Mouse (Mus musculus) hindbrain, embryonic 15.5 days (tissue): ENCODE measurements around the gene Olfr463. TPM values are rescaled to one million over a fixed set of nuclear protein-coding genes. Genes with fewer than 3 reads are reported as not detected.

Experiments
- ATAC-seq: fragments of 200-750 bp; cut with Nextera tagmentation; 2 replicates; pipeline ENCODE4 v1.8.0; 2017; ENCODE audit warnings: low read depth, moderate number of reproducible peaks, moderate TSS enrichment; ENCODE audit not compliant: low FRiP score
- H3K27ac ChIP-seq: fragments of 300-500 bp; sonication (generic); replicated peaks from 2 replicates; pipeline ENCODE4 v1.5.1; 2015; ENCODE audit warnings: mild to moderate bottlenecking, inconsistent platforms
- H3K27me3 ChIP-seq: fragments of 300-500 bp; sonication (generic); 2 replicates; pipeline ENCODE4 v1.6.1; 2015; ENCODE audit warnings: control low read depth, inconsistent platforms
- H3K36me3 ChIP-seq: fragments of 300-500 bp; sonication (generic); 2 replicates; pipeline ENCODE4 v1.6.1; 2015; ENCODE audit warnings: control low read depth, inconsistent platforms
- H3K4me1 ChIP-seq: fragments of 300-500 bp; sonication (generic); replicated peaks from 2 replicates; pipeline ENCODE4 v1.6.1; 2015; ENCODE audit warnings: control low read depth, inconsistent platforms
- H3K4me2 ChIP-seq: fragments of 300-500 bp; sonication (generic); 2 replicates; pipeline ENCODE4 v1.6.1; 2015; ENCODE audit warnings: moderate library complexity, mild to moderate bottlenecking, inconsistent platforms
- H3K4me3 ChIP-seq: fragments of 300-500 bp; sonication (generic); 2 replicates; pipeline ENCODE4 v1.5.1; 2015; ENCODE audit warnings: mild to moderate bottlenecking, inconsistent platforms
- H3K9ac ChIP-seq: fragments of 300-500 bp; sonication (generic); 2 replicates; pipeline ENCODE4 v1.6.1; 2015; ENCODE audit warnings: inconsistent platforms
- H3K9me3 ChIP-seq: fragments of 300-500 bp; sonication (generic); 2 replicates; pipeline ENCODE4 v1.6.1; 2016; ENCODE audit warnings: control low read depth, inconsistent platforms
- WGBS: fragments of 180-500 bp; shearing (Covaris S2); methylation state at CpG from one replicate; pipeline ENCODE4 v1.1.7; 2015; 5-methylcytosine and 5-hydroxymethylcytosine counted together
- polyA plus RNA-seq: library from polyadenylated mRNA; unstranded; fragments of >200 nt; fragmentation: Nextera tagmentation; extraction: Ambion mirVana; gene quantifications from 2 replicates; pipeline ENCODE4 v1.2.1, GENCODE M21; 2015

Olfr463 gene
- polyA plus RNA-seq = not detected in 2 replicates

- ATAC-seq = no peak
- no peak within 1 kb of the TSS for H3K4me2 ChIP-seq
These were observed at the start of gene Olfr463 for GRCm38 (mm10) chr11:87897287-87897686. Olfr463 (minus strand) TSS chr11:87897387.

GRCm38 (mm10) chr11:87935467-87935866 is 38.3 kb upstream of the Olfr463 start:
- ATAC-seq = no peak
- Histone ChIP-seq H3K4me1 (no peaks in the 10 kb centered on the region), H3K4me3 (no peak overlapping the region), H3K27me3 (no peaks in the 10 kb centered on the region), H3K27ac (no peak overlapping the region), H3K4me2 (no peak overlapping the region), H3K9me3 (no peaks in the 10 kb centered on the region), H3K9ac (no peak overlapping the region), H3K36me3 (no peaks in the 10 kb centered on the region)
- 79% methylated on average over 3 of the region's 3 CpGs for WGBS

More at GRCm38 (mm10) chr11:87897287-87897686, at the start of gene Olfr463:
- Histone ChIP-seq H3K27me3 (no peaks in the 10 kb centered on the region), H3K4me3 (no peak within 1 kb of the TSS), H3K27ac (no peak within 1 kb of the TSS), H3K9ac (no peak within 1 kb of the TSS), H3K4me1 (no peaks in the 10 kb centered on the region), H3K9me3 (no peaks in the 10 kb centered on the region), H3K36me3 (no peaks in the 10 kb centered on the region)

GRCm38 (mm10) chr11:87933731-87934130 is 36.5 kb upstream of the Olfr463 start:
- no peak overlapping the region for H3K27ac ChIP-seq
- no peak overlapping the region for H3K4me2 ChIP-seq
- H3K27me3 ChIP-seq = no peaks in the 10 kb centered on the region
- H3K9ac ChIP-seq = no peak overlapping the region
- WGBS = 70% methylated on average over 2 of the region's 2 CpGs
- no peak for ATAC-seq
- no peaks in the 10 kb centered on the region for H3K4me1 ChIP-seq
- no peak overlapping the region for H3K4me3 ChIP-seq
- H3K36me3 ChIP-seq = no peaks in the 10 kb centered on the region
- H3K9me3 ChIP-seq = no peaks in the 10 kb centered on the region

GRCm38 (mm10) chr11:87930348-87930747 is 33.2 kb upstream of the Olfr463 start:
- no peak overlapping the region for H3K9ac ChIP-seq
- no peaks in the 10 kb centered on the region for H3K27me3 ChIP-seq
- no peak for ATAC-seq
- H3K36me3 ChIP-seq = no peaks in the 10 kb centered on the region
- WGBS = 96% methylated on average over 2 of the region's 2 CpGs
- no peak overlapping the region for H3K4me2 ChIP-seq
- H3K27ac ChIP-seq = no peak overlapping the region
- no peaks in the 10 kb centered on the region for H3K4me1 ChIP-seq
- H3K9me3 ChIP-seq = no peaks in the 10 kb centered on the region
- H3K4me3 ChIP-seq = no peak overlapping the region

- H3K9ac ChIP-seq = no peak within 1 kb of the TSS
- 38% methylated on average over 5 of the region's 5 CpGs for WGBS
These were observed 23.8 kb upstream of the Olfr463 start, which contains the start of gene Olfr464 for GRCm38 (mm10) chr11:87920966-87921365. Olfr464 (minus strand) TSS chr11:87920967.

GRCm38 (mm10) chr11:87920301-87920700 is 23.1 kb upstream of the Olfr463 start:
- H3K4me3 ChIP-seq = no peak overlapping the region
- ATAC-seq = no peak
- no peak overlapping the region for H3K4me2 ChIP-seq
- H3K27me3 ChIP-seq = no peaks in the 10 kb centered on the region
- H3K4me1 ChIP-seq = no peaks in the 10 kb centered on the region
- H3K36me3 ChIP-seq = no peaks in the 10 kb centered on the region
- H3K9me3 ChIP-seq = no peaks in the 10 kb centered on the region
- no peak overlapping the region for H3K9ac ChIP-seq
- no peak overlapping the region for H3K27ac ChIP-seq
- WGBS = 65% methylated on average over 2 of the region's 2 CpGs

More at GRCm38 (mm10) chr11:87920966-87921365, 23.8 kb upstream of the Olfr463 start, which contains the start of gene Olfr464:
- Histone ChIP-seq H3K27me3 (no peaks in the 10 kb centered on the region), H3K9me3 (no peaks in the 10 kb centered on the region), H3K4me3 (no peak within 1 kb of the TSS), H3K4me2 (no peak within 1 kb of the TSS), H3K4me1 (no peaks in the 10 kb centered on the region), H3K36me3 (no peaks in the 10 kb centered on the region), H3K27ac (no peak within 1 kb of the TSS)
- no peak for ATAC-seq

GRCm38 (mm10) chr11:87916005-87916404 is 18.8 kb upstream of the Olfr463 start:
- 87% methylated on average over 1 of the region's 1 CpGs for WGBS
- Histone ChIP-seq H3K9ac (no peak overlapping the region), H3K4me1 (no peaks in the 10 kb centered on the region), H3K4me3 (no peak overlapping the region), H3K27ac (no peak overlapping the region), H3K36me3 (no peaks in the 10 kb centered on the region), H3K9me3 (no peaks in the 10 kb centered on the region), H3K27me3 (0 out of 2 replicates have a peak, but pooled peaks cover 2% of the 10 kb centered on the region), H3K4me2 (no peak overlapping the region)
- ATAC-seq = no peak

- no peaks in the 10 kb centered on the region for H3K9me3 ChIP-seq
- H3K4me1 ChIP-seq = no peaks in the 10 kb centered on the region
- H3K27me3 ChIP-seq = no peaks in the 10 kb centered on the region
- H3K4me3 ChIP-seq = no peak overlapping the region
- no peak overlapping the region for H3K4me2 ChIP-seq
- no peak overlapping the region for H3K27ac ChIP-seq
- H3K36me3 ChIP-seq = no peaks in the 10 kb centered on the region
- no peak overlapping the region for H3K9ac ChIP-seq
- no peak for ATAC-seq
- WGBS = 87% methylated on average over 3 of the region's 3 CpGs
These were observed 7.1 kb upstream of the Olfr463 start for GRCm38 (mm10) chr11:87904331-87904730.

GRCm38 (mm10) chr11:87892168-87892567 is 5.0 kb downstream of the Olfr463 start, which contains the start of gene Olfr462:
Olfr462 (minus strand) TSS chr11:87892268.
- 93% methylated on average over 6 of the region's 6 CpGs for WGBS
- Histone ChIP-seq H3K27ac (no peak within 1 kb of the TSS), H3K27me3 (no peaks in the 10 kb centered on the region), H3K9ac (no peak within 1 kb of the TSS), H3K4me2 (no peak within 1 kb of the TSS), H3K4me3 (no peak within 1 kb of the TSS), H3K9me3 (no peaks in the 10 kb centered on the region), H3K4me1 (no peaks in the 10 kb centered on the region), H3K36me3 (no peaks in the 10 kb centered on the region)
- ATAC-seq = no peak

- H3K36me3 ChIP-seq = no peaks in the 10 kb centered on the region
- H3K9ac ChIP-seq = no peak overlapping the region
- no peak overlapping the region for H3K4me2 ChIP-seq
- H3K4me1 ChIP-seq = no peaks in the 10 kb centered on the region
- H3K4me3 ChIP-seq = no peak overlapping the region
- no peak overlapping the region for H3K27ac ChIP-seq
- H3K27me3 ChIP-seq = no peaks in the 10 kb centered on the region
- ATAC-seq = no peak
- no peaks in the 10 kb centered on the region for H3K9me3 ChIP-seq
- WGBS = 80% methylated on average over 5 of the region's 5 CpGs
These were observed 12.3 kb downstream of the Olfr463 start for GRCm38 (mm10) chr11:87884856-87885255.

GRCm38 (mm10) chr11:87883493-87883892 is 13.7 kb downstream of the Olfr463 start:
- Histone ChIP-seq H3K4me3 (no peak overlapping the region), H3K4me2 (no peak overlapping the region), H3K9me3 (no peaks in the 10 kb centered on the region), H3K27me3 (no peaks in the 10 kb centered on the region), H3K27ac (no peak overlapping the region), H3K36me3 (no peaks in the 10 kb centered on the region), H3K4me1 (no peaks in the 10 kb centered on the region), H3K9ac (no peak overlapping the region)
- no peak for ATAC-seq
- 45% methylated on average over 5 of the region's 5 CpGs for WGBS

- Histone ChIP-seq H3K4me1 (no peaks in the 10 kb centered on the region), H3K27me3 (no peaks in the 10 kb centered on the region), H3K4me2 (no peak overlapping the region), H3K9me3 (no peaks in the 10 kb centered on the region), H3K4me3 (no peak overlapping the region), H3K27ac (no peak overlapping the region), H3K9ac (no peak overlapping the region), H3K36me3 (no peaks in the 10 kb centered on the region)
- no peak for ATAC-seq
- WGBS = 70% methylated on average over 4 of the region's 4 CpGs
These were observed 15.5 kb downstream of the Olfr463 start for GRCm38 (mm10) chr11:87881714-87882113.

- Histone ChIP-seq H3K27me3 (no peaks in the 10 kb centered on the region), H3K4me3 (no peak overlapping the region), H3K9ac (no peak overlapping the region), H3K9me3 (no peaks in the 10 kb centered on the region), H3K27ac (no peak overlapping the region), H3K4me2 (no peak overlapping the region), H3K36me3 (no peaks in the 10 kb centered on the region), H3K4me1 (no peaks in the 10 kb centered on the region)
- WGBS = 62% methylated on average over 9 of the region's 9 CpGs
- ATAC-seq = no peak
These were observed 17.4 kb downstream of the Olfr463 start for GRCm38 (mm10) chr11:87879826-87880225.
